Mouse (Mus musculus): ENCODE results near the gene Szt2.

DNA sequence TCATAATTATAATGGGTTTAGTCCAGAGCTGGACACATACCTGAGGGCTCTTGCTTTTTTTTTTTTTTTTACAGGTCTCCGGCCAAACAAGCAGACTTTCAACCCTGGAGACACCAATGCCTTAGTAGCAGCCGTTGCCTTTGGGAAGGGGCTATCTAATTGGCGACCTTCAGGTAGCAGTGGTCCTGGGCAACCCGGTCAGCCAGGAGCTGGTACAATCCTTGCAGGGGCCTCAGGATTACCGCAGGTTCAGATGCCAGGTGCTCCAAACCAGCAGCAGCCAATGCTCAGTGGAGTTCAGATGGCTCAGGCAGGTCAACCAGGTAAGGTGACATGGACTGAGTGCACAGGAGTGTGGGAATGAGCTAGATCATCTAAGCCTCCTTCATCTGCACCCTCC is 4.5 kb upstream of the Szt2 start:
- TF ChIP-seq GATA1 (IDR thresholded peaks at IDR 0.05; ENCODE audit: borderline replicate concordance, low read length) (no peak), CTCF (IDR thresholded peaks at IDR 0.05; ENCODE audit: low read depth, low read length) (no peak), POLR2AphosphoS5 (IDR thresholded peaks at IDR 0.05; ENCODE audit: insufficient replicate concordance, low read depth, low read length) (no peak), TAL1 (conservative IDR thresholded peaks at IDR 0.05; ENCODE audit: low read depth, low read length) (no peak), GATA2 (IDR thresholded peaks at IDR 0.05; ENCODE audit: borderline replicate concordance, low read depth, low read length) (no peak)

Data from G1E (cell line).